Mouse (Mus musculus): Measurements from ENCODE around the gene Elf2.

The Elf2 gene

DNA sequence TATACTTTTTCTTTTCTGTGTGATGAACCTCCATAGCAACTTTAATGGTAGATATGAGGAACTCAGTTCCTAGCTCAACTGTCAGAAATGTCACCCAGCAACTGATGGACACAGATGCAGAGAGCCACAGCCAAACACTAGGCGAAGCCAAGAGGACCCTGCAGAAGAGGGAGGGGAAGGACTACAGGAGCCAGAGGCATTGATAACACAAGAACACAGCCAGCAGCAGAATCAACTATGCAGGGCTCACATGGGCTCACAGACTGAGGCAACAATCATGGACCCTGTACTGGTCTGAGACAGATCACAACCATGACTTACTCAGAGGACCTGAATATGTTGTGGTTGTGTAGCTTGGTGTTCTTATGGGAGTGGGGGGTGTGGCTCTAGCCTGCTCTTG, 56.1 kb downstream of the Elf2 start:
- in situ Hi-C loops (cut with MboI), result loop anchor here (10.0 kb wide), 1 partner anchor 70 kb away; no protein-coding TSS in a partner anchor

DNA sequence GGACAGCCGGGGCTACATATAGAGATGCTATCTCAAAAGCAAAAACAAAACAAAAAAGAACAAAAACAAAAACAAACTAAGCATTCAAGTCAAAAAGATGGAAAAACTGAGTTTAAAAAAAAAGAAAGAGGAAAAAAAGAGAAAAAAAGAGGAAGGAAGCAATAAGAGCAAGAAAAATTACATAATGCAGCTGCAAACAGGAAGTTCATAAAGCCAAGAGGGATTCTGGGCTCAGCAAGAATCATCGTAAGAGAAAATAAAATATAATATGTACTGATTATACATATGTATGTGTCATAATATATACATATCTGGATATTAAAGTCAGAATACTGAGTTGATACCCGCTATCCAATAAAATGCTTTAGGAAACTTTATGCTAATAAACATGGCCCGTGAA, 58.7 kb downstream of the Elf2 start:
- in situ Hi-C loops (cut with MboI), result loop anchor here (10.0 kb wide), 1 partner anchor 73 kb away; no protein-coding TSS in a partner anchor

DNA sequence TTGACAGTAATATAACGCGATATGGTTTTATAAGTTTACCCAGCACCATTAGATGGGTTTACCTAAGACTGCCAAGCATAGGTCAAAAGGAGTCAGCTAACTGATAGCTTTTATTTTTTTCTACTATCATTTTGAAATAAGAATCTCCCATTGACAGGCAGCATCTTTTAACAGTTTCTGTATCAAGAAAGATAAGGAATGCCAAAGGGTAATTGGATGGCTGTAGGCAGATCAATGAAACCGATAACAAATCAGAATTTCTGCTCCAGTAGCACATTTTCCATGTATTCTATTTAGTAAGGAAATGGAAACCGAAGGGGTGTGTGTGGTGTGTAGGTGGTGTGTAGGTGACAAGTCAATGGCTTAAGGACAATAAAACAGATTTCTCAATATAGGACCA, 62.0 kb downstream of the Elf2 start:
- in situ Hi-C loops (cut with MboI), result no loop called here

DNA sequence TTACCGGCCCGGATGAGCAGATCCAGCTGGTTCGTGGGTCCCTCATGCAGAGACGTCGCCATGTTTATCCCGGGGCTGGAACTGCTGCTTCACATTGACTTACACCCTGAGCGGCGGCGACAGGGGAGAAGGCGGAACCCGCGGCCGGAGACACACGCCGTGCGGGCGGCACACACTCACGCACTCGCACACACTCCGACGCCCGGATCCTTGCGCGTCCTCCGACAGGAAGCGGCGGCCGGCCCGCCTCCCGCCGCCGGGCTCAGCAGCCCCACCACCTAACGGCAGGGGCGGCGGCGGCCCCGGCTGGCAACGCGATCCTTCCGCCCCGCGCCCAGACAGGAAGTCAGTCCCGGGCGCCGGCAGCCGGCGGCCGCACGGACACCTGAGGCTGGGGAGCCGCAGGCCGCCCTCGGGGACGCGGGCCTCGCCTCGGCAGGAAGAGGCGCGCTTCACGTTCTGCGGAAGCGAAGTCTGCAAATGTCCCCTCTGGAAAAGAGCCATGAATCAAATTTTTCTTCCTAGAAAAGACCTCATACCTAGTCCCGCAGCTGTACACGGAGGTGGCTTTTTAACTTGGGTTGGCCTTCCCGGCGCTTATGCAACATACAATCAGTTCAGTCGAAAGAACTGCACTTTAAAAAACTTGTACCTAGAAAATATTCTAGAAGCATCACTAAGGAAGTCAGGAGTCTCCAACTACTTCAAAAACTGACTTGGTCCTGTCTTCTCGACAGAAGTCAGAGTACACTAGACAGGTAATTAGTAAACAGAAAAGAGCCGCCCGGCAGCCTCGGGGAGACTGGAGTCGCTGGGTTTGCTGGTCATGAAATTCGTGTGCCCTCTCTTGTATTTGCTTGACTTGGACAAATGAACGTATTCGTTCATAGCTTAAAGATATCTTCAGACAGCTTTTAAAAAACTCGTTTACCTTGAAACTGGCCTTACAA, 63.0 kb downstream of the Elf2 start:
- in situ Hi-C loops (cut with MboI), result no loop called here

DNA sequence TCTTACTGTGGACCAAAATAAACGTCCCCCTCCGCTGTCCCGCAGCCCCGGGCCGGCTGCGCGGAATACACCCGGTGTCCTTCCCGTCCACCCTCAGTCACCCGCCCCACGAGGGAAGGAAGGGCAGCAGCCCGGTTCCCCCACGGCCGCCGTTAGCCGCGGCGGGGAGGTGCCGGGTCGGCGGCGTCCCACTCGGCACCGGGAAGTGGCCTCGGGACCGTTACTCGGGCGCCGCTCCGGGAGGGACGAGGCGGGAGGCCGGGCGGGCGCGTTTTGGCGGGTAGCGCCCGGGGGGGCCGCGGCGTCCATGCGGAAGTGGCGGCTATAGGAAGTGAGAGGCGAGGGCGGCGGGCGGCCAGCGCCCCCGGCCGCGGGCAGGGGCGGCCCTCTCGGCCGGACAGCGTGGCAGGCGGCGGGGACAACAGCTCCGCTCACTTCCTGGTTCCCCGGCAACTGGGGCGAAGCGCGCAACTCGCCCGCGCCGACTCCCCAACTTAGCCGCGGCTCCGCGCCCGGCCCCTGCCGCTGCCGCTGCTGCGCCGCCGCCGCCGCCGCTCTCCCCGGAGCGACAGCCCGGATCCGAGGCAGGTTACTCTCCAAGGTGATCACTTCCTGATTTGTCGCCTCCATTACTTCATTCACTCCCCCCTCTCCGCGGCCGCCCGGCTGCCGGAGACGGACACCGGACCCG, 63.9 kb downstream of the Elf2 start:
- in situ Hi-C loops (cut with MboI), result no loop called here

DNA sequence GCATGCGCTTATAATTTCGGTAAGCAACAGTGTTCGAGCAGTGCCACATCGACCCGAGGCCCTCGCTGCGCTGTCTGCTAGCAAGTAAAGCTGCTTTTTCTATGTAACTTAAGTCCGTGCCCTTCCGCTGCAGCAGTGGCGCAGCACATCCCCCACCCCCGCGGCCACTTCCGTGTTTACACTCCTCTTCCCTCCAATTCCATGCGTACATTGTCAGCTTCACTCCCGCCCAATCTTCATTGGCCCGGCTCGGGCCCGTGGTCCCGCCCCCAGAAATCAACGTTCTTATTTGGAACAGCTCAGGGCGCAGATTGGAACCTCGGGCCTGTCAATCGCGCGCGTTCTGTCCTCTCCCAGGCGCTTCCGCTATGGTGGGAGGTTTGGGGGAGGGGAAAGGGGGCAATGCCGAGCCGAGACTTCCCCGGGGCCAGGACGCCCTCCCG, 64.5 kb downstream of the Elf2 start:
- in situ Hi-C loops (cut with MboI), result no loop called here

DNA sequence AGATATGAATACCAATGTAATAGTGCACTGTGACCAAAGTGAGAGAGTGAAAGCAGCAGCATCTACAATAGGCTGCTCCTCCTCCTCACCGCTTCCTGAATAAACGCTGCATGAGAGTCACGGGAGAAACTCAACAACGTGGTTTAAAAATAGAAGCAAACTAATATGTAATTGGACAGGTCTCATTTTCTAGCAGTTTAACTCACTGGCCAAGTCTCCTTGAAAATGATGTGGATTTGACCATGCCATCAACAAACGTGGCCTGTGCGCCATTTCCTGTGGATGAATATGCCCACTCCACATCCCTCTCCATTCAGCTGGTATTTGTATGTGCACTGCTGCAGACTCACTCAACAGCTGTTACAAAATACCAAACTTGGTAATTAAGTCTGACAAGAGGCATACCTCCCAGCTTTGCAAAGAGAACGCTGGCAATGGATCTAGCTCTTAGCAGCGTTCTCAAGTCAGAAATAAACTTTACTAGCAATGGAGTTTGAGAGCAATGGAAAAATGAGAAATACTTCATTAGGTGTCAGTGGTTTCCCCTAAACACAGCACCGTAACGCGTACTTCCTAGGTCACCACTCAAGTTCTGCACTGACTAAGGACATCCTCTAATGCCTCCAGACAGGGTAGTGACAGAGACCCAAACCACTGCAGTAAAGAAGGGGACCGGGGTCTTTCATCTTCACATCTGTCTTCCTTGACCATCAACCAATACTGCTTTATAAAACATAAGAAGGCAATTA, 70.2 kb downstream of the Elf2 start:
- in situ Hi-C loops (cut with MboI), result no loop called here

DNA sequence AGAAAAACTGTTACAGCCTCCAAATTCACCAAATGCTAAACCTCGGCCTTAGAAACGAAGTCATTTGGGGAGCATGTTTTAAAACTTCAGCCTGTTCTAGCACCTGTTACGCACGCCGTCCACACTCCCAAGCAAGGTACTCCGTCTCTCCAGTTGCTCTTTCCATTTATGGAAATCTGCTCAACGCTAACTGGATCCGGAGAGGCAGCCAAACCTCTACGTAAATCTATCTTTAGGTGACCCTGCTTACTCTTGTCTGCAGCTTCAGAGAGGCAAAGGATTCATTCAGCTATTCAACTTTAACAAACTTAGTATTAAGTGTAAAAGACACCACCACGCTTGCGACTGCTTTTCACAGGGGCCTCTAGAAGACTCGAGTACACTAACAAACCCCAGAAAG, 72.0 kb downstream of the Elf2 start:
- in situ Hi-C loops (cut with MboI), result no loop called here

DNA sequence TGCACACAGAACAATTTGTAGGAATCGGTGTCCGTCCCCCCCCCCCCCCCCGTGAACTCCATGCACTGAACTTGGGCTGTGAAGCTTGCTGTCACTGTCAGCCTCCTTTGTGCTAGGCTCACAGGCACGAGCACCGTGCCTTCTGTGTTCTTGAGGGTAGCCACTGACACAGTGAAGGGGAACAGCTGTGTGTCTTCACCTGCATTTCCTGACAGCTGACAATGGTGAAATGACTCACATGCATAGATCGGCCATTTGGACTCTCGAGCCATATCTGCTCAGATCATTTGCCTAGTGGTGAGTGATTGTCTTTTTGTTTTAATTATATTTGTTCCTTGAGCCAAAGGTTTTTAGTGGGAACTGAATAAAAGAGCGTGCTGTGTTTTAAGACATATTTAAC, 77.5 kb downstream of the Elf2 start:
- in situ Hi-C loops (cut with MboI), result no loop called here

DNA sequence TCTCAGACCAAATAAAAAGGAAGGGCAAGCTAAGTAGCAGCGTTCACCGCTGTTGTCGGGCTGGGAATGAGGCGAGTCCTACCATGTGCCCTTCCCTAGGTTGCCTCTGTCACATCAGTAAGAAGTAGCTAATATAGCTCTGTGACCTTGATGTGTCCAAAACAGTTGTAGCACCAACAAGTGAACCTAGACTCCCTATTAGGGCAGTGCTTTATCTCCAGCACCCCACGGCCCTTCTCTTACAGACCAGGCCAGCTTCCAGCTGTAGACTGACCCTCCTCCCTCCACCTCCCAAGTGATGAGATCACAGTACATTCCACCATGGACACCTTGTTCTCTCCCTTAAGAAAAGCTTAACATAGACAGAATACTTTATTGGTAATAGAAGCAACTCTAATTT, 82.4 kb downstream of the Elf2 start:
- in situ Hi-C loops (cut with MboI), result no loop called here

DNA sequence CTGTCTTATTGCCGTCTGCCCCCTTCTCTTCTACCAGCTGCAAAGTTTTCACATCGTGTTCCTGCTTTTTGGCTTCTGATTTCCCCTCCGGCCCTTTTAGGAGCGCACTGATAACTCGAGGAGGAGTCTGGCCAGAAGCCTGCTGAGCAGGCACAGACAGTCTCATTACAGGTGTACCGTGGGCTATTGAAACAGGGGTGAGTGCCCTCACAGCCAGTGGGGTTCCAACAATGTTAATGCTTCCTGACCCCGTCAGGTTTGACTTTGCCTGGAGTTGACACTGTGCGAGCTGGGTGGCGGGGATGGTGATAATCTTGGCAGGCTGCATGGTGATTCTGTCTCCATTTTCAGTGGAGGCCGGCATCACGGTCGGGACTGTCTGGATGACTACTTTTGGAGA, 84.0 kb downstream of the Elf2 start:
- in situ Hi-C loops (cut with MboI), result no loop called here

DNA sequence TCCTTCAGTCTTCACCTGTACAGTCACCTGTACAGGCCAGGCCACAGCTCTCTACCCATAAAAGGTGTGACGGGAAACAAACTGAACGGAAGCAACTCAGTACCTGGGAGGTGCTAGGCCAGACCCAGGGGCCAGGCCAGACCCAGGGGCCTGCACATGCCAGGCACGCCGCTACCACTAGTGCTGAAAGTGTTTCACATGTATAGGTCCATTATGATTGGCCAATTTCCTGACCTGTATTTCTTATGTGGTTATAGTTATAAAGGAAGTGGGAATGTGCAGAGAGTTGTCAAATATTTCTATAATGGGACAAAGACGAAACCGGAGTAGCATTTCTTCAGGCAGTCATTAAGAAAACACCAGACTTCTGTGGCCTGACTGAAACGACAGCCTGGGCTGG, 85.7 kb downstream of the Elf2 start:
- in situ Hi-C loops (cut with MboI), result no loop called here

DNA sequence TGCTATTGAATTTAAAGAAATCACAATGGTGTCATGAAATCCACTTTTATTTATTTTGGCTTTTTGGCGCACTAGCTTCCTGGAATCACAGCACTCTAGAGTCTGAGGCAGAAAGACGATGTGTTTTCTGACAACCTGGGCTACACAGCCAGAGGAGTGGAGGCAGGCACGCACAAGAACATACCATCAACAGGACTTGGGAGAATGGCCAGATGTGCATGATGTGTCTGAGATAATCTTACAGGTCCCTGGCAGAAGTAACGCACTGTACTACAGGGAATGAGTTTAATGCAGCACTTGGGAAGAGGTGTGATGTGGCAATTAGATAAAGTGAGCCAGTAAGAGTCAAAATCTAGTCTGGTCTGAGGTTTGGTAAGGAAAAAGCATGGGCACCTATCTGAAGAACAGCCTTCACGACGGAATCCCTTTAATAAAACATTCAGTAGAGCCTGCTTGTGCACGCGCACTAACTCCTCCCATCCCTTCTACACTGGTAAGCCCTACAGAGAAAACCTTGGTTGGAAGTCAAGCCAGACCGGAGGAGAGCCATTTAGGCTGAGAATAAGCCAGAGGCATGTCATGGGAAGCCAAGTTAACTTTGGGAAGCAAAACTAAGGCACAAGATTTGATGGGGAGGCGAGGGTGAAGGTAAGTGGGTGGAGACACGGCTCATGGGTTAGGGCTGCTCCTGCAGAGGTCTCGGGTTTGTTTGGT, 87.6 kb downstream of the Elf2 start:
- in situ Hi-C loops (cut with MboI), result no loop called here

DNA sequence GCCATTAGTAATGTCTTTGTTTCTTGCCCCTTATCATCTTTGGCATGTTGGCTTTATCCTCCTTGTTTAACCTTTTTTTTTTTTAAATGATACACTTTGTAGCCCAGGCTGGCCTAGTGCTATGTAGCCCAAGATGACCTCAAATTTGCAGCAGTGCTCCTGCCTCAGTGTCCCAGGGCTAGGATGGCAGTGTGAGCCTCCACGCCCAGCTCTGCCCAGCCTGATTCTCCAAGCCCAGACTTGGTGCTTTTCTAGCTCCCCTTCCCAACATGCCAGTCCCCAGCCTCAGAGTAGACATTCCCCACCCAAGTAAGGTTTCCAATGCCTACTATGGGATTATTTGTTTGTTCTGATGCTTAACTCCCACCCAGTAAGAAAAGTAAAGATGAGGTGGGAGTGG, 88.2 kb downstream of the Elf2 start:
- in situ Hi-C loops (cut with MboI), result no loop called here

DNA sequence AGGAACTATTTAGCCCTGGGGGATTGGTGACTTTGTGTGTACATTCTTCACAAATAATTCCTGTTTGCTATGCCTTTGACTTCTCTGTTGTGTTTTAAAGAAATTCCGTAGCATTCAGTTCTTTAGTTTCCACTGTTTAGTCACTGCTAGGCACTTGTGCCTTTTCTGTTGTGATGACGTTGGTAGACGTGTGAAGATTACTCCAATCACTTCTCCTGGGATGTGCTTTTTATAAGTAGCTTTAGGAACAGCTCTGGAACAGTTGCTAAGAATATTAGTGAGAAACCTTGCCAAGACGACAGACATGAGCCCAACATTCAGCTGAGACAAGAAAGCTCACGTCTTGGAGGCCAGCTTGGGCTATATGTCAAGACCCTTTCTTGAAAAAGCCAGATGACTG, 89.4 kb downstream of the Elf2 start:
- in situ Hi-C loops (cut with MboI), result no loop called here

DNA sequence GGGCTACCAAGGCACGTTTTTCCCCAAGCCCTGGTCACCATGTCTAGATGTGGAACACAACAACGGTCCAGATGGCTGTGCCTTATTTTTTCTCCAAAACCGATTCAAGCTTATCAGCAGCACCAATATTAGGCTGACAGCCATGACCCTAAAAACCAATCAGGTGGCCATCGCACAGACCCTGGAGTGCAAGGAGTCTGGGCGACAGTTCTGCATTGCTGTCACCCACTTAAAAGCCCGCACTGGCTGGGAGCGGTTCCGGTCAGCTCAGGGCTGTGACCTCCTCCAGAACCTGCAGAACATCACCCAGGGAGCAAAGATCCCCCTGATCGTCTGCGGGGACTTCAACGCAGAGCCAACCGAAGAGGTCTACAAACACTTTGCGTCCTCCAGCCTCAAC, 90.6 kb downstream of the Elf2 start:
- in situ Hi-C loops (cut with MboI), result no loop called here

DNA sequence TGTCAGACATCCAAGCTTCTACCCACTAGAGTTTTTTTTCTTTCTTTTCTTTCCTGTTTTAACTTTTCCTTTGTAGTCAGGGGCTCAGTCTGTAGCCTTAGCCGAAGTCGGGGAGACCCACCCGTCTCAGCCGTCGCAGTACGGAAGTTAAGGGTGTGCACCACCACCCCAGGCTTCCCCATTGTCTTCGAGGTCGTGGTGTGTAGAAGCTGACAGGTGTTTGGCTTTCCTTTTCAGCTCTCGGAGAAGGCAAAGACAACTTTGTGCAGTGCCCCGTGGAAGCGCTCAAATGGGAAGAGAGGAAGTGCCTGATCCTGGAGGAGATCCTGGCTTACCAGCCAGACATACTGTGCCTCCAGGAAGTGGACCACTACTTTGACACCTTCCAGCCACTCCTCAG, 91.0 kb downstream of the Elf2 start:
- in situ Hi-C loops (cut with MboI), result no loop called here

DNA sequence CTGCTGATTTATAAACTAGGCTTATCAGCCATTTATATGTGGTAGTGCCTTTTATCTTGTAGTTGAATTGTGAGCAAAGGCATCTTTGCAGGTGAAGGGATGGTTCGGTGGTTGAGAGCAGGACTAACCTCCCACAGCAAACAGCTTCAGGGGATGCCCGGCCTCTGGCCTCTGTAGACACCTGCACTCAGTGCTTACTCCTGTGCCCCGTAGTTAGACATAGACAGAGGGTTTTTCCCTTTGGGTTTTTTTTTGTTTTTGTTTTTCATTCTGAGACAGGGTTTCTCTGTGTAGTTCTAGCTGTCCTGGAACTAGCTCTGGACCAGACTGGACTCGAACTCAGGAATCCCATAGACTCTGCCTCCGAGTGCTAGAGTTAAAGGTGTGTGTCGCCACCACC, 91.9 kb downstream of the Elf2 start:
- in situ Hi-C loops (cut with MboI), result no loop called here

DNA sequence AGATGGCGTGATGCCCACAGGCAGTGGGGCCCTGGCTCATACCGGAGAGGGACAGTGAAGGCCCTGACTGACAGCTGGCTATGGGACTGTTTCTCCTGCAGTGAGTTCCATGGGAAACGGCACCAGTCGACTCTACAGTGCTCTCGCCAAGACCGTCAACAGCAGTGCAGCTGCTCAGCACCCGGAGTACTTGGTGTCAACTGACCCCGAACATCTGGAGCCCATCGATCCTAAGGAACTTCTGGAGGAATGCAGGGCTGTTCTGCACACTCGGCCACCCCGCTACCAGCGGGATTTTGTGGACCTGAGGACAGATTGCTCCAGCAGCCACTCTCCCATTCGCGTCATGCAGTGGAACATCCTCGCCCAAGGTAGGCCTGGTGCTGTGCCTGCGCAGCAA, 92.8 kb downstream of the Elf2 start:
- in situ Hi-C loops (cut with MboI), result no loop called here

DNA sequence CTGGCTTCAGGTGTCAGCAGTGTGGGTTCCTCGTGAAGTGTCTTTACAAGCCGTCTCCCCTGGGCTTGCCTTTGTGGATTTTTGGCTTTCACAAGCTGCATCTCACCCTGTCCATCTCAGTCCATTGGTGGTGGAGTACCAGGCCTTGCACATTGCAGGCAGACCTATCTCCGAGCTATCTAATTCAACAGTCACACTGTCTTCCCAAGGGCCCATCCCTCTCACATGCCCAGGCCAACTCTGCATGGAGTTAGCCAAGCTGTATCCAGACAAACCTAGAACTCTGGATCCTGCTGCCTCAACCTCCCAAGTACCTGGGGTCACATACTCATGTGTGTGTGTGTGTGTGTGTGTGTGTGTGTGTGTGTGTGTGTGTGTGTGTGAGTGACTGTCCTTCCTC, 100.9 kb downstream of the Elf2 start:
- in situ Hi-C loops (cut with MboI), result loop anchor here (10.0 kb wide), 1 partner anchor 115 kb away; no protein-coding TSS in a partner anchor

DNA sequence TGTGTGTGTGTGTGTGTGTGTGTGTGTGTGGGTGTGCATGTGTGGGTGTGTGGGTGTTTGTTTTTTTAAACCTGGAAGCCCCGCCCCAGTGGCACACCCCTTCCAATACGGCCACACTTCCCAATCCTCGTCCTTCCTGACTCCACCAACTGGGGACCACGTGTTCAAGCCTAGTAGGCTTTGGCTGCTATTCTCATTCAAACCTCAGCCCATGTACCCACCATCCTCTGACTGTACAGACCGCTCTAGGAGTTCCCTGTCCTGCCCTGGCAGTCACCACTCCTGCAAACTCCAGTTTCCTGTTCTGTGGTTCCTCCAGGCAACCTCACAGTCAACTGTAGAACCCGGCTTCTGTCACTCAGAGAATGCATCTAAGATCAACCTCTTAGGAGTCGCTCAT, 101.9 kb downstream of the Elf2 start:
- in situ Hi-C loops (cut with MboI), result loop anchor here (10.0 kb wide), 1 partner anchor 116 kb away; no protein-coding TSS in a partner anchor

DNA sequence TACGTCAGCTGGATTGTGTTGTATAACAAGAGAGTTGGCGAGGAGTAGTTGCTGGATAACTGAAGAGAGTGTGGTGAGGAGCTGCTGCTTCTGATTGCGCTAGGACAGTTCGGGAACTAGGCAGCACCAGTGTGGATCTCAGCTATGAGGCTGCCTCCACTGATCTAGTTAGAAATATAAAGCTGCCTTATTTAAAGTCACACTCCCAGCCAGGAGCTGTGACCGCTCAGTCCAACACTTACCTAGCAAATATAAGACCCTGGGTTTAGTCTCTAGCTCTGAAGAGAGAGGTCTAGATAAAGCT, 105.8 kb downstream of the Elf2 start:
- in situ Hi-C loops (cut with MboI), result loop anchor here (10.0 kb wide), 1 partner anchor 120 kb away; no protein-coding TSS in a partner anchor

Data from mature B cell (primary cell).